Mouse (Mus musculus) cerebellum, adult 11-12 months (tissue): ENCODE data around the gene Zfp956.
A peak's percentile ranks its signal among the peaks of the same experiment; 100 is the strongest.

Experiments used
- DNase-seq: peaks from one replicate; pipeline ENCODE4 v3.0.0; 2022

Gene Zfp956

GRCm38 (mm10) chr6:47974599-47974998, 21.4 kb downstream of the Zfp956 start:
- no peak for DNase-seq

- peak; percentile 76 for DNase-seq
Observed at GRCm38 (mm10) chr6:47978897-47979368, 25.7 kb downstream of the Zfp956 start.

- DNase-seq, result peak; percentile 32
Observed at GRCm38 (mm10) chr6:47983936-47984335, 30.7 kb downstream of the Zfp956 start.

GRCm38 (mm10) chr6:47995661-47996060, 42.5 kb downstream of the Zfp956 start:
- no peak for DNase-seq

- DNase-seq, result no peak
Observed at GRCm38 (mm10) chr6:48010727-48011126, 57.5 kb downstream of the Zfp956 start.
